Mouse (Mus musculus) hindbrain, embryonic 11.5 days (tissue): ENCODE data around the gene Enpp6. TPM values are rescaled to one million over a fixed set of nuclear protein-coding genes. Genes with fewer than 3 reads are reported as not detected.

Source experiments
- ATAC-seq: fragments of 200-750 bp; cut with Nextera tagmentation; 2 replicates; pipeline ENCODE4 v1.8.0; 2017; ENCODE audit warnings: mild to moderate bottlenecking, moderate TSS enrichment, moderate library complexity; ENCODE audit not compliant: low FRiP score
- DNase-seq: peaks from one replicate; pipeline ENCODE4 v3.0.0-alpha.2; 2015; ENCODE audit warnings: low spot score
- H3K27ac ChIP-seq: fragments of 300-500 bp; sonication (generic); 2 replicates; pipeline ENCODE4 v1.5.1; 2014; ENCODE audit warnings: mild to moderate bottlenecking, low read depth, low read length
- H3K27me3 ChIP-seq: fragments of 300-500 bp; sonication (generic); 2 replicates; pipeline ENCODE4 v1.6.1; 2014; ENCODE audit warnings: mild to moderate bottlenecking, low read length, moderate library complexity, mixed read lengths; ENCODE audit not compliant: control insufficient read depth, insufficient read depth
- H3K36me3 ChIP-seq: fragments of 300-500 bp; sonication (generic); 2 replicates; pipeline ENCODE4 v1.6.1; 2014; ENCODE audit warnings: mild to moderate bottlenecking, low read length, moderate library complexity, mixed read lengths; ENCODE audit not compliant: control insufficient read depth, insufficient read depth
- H3K4me1 ChIP-seq: fragments of 300-500 bp; sonication (generic); replicated peaks from 2 replicates; pipeline ENCODE4 v1.6.1; 2014; ENCODE audit warnings: low read length, mixed read lengths; ENCODE audit not compliant: control insufficient read depth, insufficient read depth
- H3K4me2 ChIP-seq: fragments of 300-500 bp; sonication (generic); replicated peaks from 2 replicates; pipeline ENCODE4 v1.6.1; 2014; ENCODE audit warnings: mild to moderate bottlenecking, low read depth, low read length
- H3K4me3 ChIP-seq: fragments of 300-500 bp; sonication (generic); 2 replicates; pipeline ENCODE4 v1.5.1; 2014; ENCODE audit warnings: low read depth, low read length
- H3K9ac ChIP-seq: fragments of 300-500 bp; sonication (generic); 2 replicates; pipeline ENCODE4 v1.6.1; 2014; ENCODE audit warnings: low read depth, low read length
- H3K9me3 ChIP-seq: fragments of 300-500 bp; sonication (generic); 2 replicates; pipeline ENCODE4 v1.6.1; 2016; ENCODE audit warnings: low read length; ENCODE audit not compliant: control insufficient read depth
- WGBS: fragments of 180-500 bp; shearing (Covaris S2); extraction: QIAGEN DNeasy Blood & Tissue Kit; methylation state at CpG from one replicate; pipeline ENCODE4 v1.1.7; 2014; 5-methylcytosine and 5-hydroxymethylcytosine counted together
- polyA plus RNA-seq: library from polyadenylated mRNA; unstranded; fragments of >200 nt; fragmentation: Nextera tagmentation; extraction: Ambion mirVana; gene quantifications from 2 replicates; pipeline ENCODE4 v1.2.1, GENCODE M21; 2014

Gene Enpp6
- polyA plus RNA-seq, result 0.45 and 0.48 TPM in 2 replicates

DNA sequence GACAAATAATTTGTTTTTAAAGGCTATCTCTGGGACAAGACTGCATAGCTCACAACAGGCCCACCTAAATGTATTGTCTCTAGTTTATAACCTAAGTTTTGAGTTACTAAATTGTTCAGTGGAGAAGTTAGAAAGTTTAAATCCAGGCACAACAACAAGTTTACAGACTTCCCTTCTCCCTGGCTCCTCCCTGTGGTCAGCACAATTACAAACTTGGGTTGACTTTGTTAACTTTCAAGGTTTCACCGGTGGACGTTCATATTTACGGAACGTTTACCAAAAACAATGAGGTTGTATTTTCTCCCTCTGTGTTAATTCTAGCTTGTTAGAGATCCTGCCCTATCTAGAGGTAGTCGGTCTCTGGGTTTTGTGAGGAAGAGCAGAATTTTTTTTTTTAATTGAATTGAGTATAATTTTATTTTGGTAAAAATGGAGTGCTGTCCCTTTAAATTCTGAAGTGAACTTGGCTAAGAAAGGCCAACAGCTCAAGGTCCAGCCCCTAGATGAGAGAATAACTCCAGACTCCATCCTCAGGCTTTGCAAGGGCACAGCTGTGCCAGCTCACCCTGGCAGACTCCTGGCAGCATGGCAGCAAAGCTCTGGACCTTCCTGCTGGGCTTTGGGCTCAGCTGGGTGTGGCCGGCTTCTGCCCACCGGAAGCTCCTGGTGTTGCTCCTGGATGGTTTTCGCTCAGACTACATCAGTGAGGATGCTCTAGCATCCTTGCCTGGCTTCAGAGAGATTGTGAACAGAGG, at the start of gene Enpp6:
TSS of gene Enpp6 (plus strand) at position 502 of the 755 bp plus-strand sequence.
- 87% methylated on average over 8 of the region's 8 CpGs for WGBS

DNA sequence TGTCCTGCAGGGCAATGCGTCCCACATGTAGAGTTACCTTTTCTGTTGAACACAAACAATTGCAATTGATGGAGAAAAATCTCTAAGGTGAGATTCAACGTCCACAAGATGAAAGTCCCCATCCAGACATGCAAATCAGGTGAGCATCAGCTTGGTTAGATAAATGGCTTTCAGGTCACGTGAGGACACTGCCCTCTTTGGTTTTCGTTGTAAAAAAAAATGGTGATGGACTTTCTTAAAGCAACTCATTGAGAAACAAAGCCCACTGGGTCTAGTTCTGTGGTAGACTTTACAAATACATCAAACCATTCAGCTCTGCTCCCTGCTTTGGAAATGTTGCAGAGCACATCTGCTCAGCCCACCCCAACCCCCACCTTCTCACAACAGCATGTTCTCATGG, 48.5 kb upstream of the Enpp6 start:
- ATAC-seq (no peak), DNase-seq (no peak)
- Histone ChIP-seq H3K4me2 (no peak overlapping the region), H3K36me3 (no peaks in the 10 kb centered on the region), H3K4me1 (no peaks in the 10 kb centered on the region), H3K9ac (no peak overlapping the region), H3K27ac (no peak overlapping the region), H3K27me3 (no peaks in the 10 kb centered on the region), H3K4me3 (no peak overlapping the region), H3K9me3 (no peaks in the 10 kb centered on the region)
- 84% methylated on average over 4 of the region's 4 CpGs for WGBS

More for the DNA sequence above, at the start of gene Enpp6:
- Histone ChIP-seq H3K36me3 (no peaks in the 10 kb centered on the region), H3K4me3 (no peak within 1 kb of the TSS), H3K9me3 (no peaks in the 10 kb centered on the region), H3K27ac (no peak within 1 kb of the TSS), H3K9ac (no peak within 1 kb of the TSS), H3K4me1 (no peaks in the 10 kb centered on the region), H3K27me3 (no peaks in the 10 kb centered on the region), H3K4me2 (no peak within 1 kb of the TSS)
- DNase-seq (no peak), ATAC-seq (no peak)

DNA sequence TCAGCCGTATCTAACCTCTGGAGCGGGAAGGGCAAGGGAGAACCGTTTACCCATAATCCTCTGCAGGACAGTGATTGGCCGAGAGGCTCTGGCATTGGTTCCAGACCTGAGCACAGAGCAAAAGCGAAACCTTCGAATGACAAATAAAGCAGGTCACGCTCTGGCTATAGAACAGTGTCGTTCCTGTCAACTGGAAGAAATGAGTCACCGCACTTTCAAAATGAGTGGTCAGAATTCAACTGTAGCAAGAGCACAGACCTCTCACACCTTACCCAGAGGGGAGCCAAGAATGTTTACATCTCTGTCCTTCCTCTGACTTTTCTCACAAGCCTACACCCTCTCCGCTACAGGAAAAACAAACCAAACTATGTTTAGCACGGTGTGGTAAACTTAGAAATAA, 45.4 kb upstream of the Enpp6 start:
- no peak overlapping the region for H3K9ac ChIP-seq
- WGBS, result 60% methylated on average over 11 of the region's 11 CpGs
- ATAC-seq, result no peak
- H3K4me3 ChIP-seq, result no peak overlapping the region
- no peaks in the 10 kb centered on the region for H3K27me3 ChIP-seq
- no peaks in the 10 kb centered on the region for H3K36me3 ChIP-seq
- no peaks in the 10 kb centered on the region for H3K9me3 ChIP-seq
- H3K4me2 ChIP-seq, result no peak overlapping the region
- no peak overlapping the region for H3K27ac ChIP-seq
- H3K4me1 ChIP-seq, result no peaks in the 10 kb centered on the region
- DNase-seq, result no peak

DNA sequence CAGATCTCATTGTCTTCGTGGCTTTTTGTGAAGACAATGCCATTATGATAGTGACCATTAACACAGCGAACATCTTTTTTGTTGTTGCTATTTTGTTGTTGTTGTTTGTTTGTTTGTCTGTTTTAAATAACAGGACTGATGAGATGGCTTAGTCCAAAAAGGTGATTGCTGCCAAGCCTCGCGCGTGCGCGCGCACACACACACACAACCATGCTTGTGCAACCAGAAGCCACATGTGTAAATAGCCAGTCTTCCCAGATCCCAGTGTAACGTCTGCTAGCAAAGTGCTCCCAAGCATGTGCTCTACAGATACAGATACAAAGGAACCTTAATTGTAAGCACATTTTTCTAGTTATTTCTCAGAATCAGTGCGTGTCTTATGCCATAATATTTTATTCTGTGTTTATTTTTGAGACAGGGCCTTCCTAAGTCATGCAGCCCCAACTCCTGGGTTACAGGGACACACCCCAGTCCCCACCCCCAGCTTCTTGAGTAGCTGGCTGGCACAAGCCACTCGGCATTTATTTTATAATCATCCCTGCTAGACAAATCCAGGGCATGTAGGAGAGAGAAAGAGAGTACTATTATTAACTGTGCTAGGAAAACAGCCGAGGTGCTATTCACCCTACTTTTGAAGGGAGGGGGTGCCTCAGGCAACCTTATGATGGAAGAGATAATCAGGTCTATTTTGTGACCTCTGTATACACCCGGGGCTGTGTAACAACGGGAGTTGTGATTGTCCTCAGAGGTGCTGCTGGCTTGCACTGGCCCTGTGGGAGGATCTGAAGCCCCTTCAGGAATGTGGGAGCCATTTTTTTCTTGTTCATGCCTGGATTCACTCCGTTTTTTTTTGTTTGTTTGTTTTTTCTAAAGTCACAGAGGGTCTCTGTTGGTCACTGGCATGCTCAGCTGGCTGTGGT, 44.7 kb upstream of the Enpp6 start:
- Histone ChIP-seq H3K4me2 (no peak overlapping the region), H3K4me1 (no peaks in the 10 kb centered on the region), H3K27ac (no peak overlapping the region), H3K27me3 (no peaks in the 10 kb centered on the region), H3K9ac (no peak overlapping the region), H3K4me3 (no peak overlapping the region), H3K36me3 (no peaks in the 10 kb centered on the region), H3K9me3 (no peaks in the 10 kb centered on the region)
- 66% methylated on average over 15 of the region's 15 CpGs for WGBS
- ATAC-seq, result no peak
- no peak for DNase-seq

DNA sequence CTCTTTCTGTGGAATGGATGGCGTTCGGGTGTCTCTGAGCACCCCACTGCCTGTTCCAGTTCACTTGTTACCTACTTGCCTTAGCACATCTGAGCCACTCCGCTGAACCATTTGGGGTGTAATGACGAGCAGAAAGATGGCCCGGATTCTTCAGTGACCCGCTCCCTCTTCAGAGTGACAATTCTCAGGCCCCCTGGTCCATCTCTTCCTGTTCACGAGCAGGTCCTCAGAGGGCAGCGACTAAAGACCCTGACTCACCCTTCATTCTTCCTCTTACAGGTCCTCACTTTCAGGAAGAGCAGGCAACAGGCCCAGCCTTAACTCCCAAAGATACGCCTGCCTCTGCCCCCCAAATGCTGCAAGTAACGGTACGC, 44.0 kb upstream of the Enpp6 start:
- H3K4me2 ChIP-seq, result no peak overlapping the region
- no peak overlapping the region for H3K9ac ChIP-seq
- H3K4me3 ChIP-seq, result no peak overlapping the region
- no peaks in the 10 kb centered on the region for H3K36me3 ChIP-seq
- ATAC-seq, result no peak
- H3K27ac ChIP-seq, result no peak overlapping the region
- H3K27me3 ChIP-seq, result no peaks in the 10 kb centered on the region
- H3K9me3 ChIP-seq, result no peaks in the 10 kb centered on the region
- WGBS, result 77% methylated on average over 11 of the region's 11 CpGs
- no peaks in the 10 kb centered on the region for H3K4me1 ChIP-seq
- no peak for DNase-seq

DNA sequence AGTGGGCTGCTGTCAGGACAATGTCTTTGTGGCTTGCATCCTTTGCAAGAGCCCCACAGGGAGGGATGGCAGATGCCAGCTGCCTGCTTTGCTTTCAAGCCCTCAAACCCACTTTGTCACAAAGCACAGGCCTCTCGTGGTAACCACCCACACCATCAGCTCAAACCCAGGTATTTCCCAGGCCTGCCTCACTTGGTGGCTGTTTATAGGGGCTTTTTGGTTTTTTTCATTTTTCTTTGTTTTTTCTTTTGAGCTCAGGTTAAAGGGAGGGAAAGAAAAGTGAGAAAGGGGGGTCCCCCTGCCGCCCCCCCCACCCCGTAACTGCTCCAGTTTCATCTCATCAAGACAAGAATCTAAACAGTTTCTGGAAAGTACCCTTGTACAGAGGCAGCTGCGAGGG, 43.4 kb upstream of the Enpp6 start:
- no peak for ATAC-seq
- Histone ChIP-seq H3K4me3 (no peak overlapping the region), H3K4me1 (no peaks in the 10 kb centered on the region), H3K36me3 (no peaks in the 10 kb centered on the region), H3K9me3 (no peaks in the 10 kb centered on the region), H3K9ac (no peak overlapping the region), H3K4me2 (no peak overlapping the region), H3K27me3 (no peaks in the 10 kb centered on the region), H3K27ac (no peak overlapping the region)
- 85% methylated on average over 4 of the region's 4 CpGs for WGBS
- DNase-seq, result no peak

DNA sequence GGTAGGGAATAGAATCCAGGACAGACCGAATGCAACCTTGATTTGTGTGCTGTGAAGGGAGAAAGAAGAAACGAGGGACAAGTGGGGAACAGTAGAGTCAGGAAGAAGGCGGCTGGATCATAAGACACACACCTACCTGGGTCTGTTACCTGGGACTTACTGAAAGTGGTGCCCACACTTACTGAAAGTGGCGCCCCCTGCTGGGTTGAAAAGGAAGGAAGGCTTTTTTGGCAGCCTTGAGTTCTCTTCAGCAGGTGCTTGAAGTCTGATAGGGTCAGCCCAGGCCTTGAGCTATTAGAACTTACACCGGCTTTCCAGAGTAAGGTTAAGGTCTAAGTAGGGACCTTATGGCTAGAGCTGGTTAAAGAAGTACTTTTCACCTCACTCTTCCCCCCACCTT, 40.5 kb upstream of the Enpp6 start:
- WGBS, result 78% methylated on average over 5 of the region's 5 CpGs
- Histone ChIP-seq H3K27ac (no peak overlapping the region), H3K4me3 (no peak overlapping the region), H3K4me1 (no peaks in the 10 kb centered on the region), H3K36me3 (no peaks in the 10 kb centered on the region), H3K9ac (no peak overlapping the region), H3K9me3 (no peaks in the 10 kb centered on the region), H3K27me3 (no peaks in the 10 kb centered on the region), H3K4me2 (no peak overlapping the region)
- ATAC-seq (no peak), DNase-seq (no peak)

DNA sequence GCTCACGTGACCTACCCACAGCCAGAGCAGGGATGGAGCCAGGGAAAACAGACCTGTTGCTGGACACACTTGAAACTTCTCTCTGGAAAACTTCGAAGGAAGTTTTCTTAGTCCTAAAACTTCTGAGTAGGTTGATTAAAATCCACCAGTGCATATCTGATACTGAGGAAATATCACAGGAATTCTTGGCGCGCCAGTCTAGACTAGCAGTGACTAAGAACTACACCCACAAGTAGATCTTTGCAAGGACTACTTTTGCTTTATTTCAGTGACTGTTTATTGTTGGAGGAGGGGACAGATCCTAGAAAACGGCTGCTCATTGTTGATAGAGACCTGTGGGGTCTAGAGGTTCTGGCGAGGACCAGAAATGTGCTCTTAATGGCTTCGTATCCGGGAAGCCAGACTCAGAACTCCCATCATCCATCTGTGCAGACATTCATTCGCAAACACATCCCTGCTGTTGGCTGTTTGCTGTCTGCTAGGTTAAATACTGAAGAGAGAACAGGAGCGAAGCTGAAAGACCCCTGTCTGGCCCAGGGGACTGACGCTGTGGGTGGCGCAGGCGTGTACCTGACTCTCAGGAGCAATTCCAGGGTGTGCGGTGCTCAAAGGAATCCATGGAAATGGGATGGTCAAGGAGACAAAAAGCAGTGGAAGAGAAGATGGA, 38.5 kb upstream of the Enpp6 start:
- H3K4me3 ChIP-seq, result no peak overlapping the region
- 84% methylated on average over 14 of the region's 14 CpGs for WGBS
- no peak for ATAC-seq
- no peaks in the 10 kb centered on the region for H3K4me1 ChIP-seq
- H3K4me2 ChIP-seq, result no peak overlapping the region
- H3K27ac ChIP-seq, result no peak overlapping the region
- no peaks in the 10 kb centered on the region for H3K9me3 ChIP-seq
- H3K9ac ChIP-seq, result no peak overlapping the region
- H3K36me3 ChIP-seq, result no peaks in the 10 kb centered on the region
- DNase-seq, result no peak
- no peaks in the 10 kb centered on the region for H3K27me3 ChIP-seq
